Mouse (Mus musculus) midbrain, embryonic 13.5 days (tissue): Measurements from ENCODE around the gene Ilkap. TPM values are rescaled to one million over a fixed set of nuclear protein-coding genes. Genes with fewer than 3 reads are reported as not detected.
A peak's percentile ranks its signal among the peaks of the same experiment; 100 is the strongest.

ENCODE experiments used
- ATAC-seq: fragments of 200-750 bp; cut with Nextera tagmentation; 2 replicates; pipeline ENCODE4 v1.8.0; 2017; ENCODE audit warnings: mild to moderate bottlenecking, moderate TSS enrichment, moderate library complexity
- H3K27ac ChIP-seq: fragments of 300-500 bp; sonication (generic); 2 replicates; pipeline ENCODE4 v1.5.1; 2015; ENCODE audit warnings: inconsistent platforms, mild to moderate bottlenecking, moderate library complexity
- H3K27me3 ChIP-seq: fragments of 300-500 bp; sonication (generic); 2 replicates; pipeline ENCODE4 v1.6.1; 2015; ENCODE audit warnings: mild to moderate bottlenecking, inconsistent platforms
- H3K36me3 ChIP-seq: fragments of 300-500 bp; sonication (generic); 2 replicates; pipeline ENCODE4 v1.6.1; 2015; ENCODE audit warnings: mild to moderate bottlenecking, inconsistent platforms
- H3K4me1 ChIP-seq: fragments of 300-500 bp; sonication (generic); replicated peaks from 2 replicates; pipeline ENCODE4 v1.6.1; 2015; ENCODE audit warnings: inconsistent platforms
- H3K4me2 ChIP-seq: fragments of 300-500 bp; sonication (generic); replicated peaks from 2 replicates; pipeline ENCODE4 v1.6.1; 2015; ENCODE audit warnings: moderate library complexity, mild to moderate bottlenecking, inconsistent platforms
- H3K4me3 ChIP-seq: fragments of 300-500 bp; sonication (generic); replicated peaks from 2 replicates; pipeline ENCODE4 v1.5.1; 2015; ENCODE audit warnings: mild to moderate bottlenecking, inconsistent platforms
- H3K9ac ChIP-seq: fragments of 300-500 bp; sonication (generic); replicated peaks from 2 replicates; pipeline ENCODE4 v1.6.1; 2015; ENCODE audit warnings: mild to moderate bottlenecking, inconsistent platforms
- H3K9me3 ChIP-seq: fragments of 300-500 bp; sonication (generic); 2 replicates; pipeline ENCODE4 v1.6.1; 2016; ENCODE audit warnings: mild to moderate bottlenecking, inconsistent platforms
- WGBS: fragments of 180-500 bp; shearing (Covaris S2); methylation state at CpG from one replicate; pipeline ENCODE4 v1.1.7; 2015; 5-methylcytosine and 5-hydroxymethylcytosine counted together
- polyA plus RNA-seq: library from polyadenylated mRNA; unstranded; fragments of >200 nt; fragmentation: Nextera tagmentation; extraction: Ambion mirVana; gene quantifications from 2 replicates; pipeline ENCODE4 v1.2.1, GENCODE M21; 2015

Gene Ilkap
- polyA plus RNA-seq, 1 experiment from 2014 or later, result 155 TPM

GRCm38 (mm10) chr1:91413030-91413506, 14.5 kb upstream of the Ilkap start:
- peaks cover 61% of the 10 kb centered on the region for H3K4me1 ChIP-seq
- peak overlapping the region; percentile 81 for H3K4me3 ChIP-seq
- peaks cover 17% of the 10 kb centered on the region for H3K36me3 ChIP-seq
- H3K4me2 ChIP-seq, result peak overlapping the region; percentile 95
- ATAC-seq, result peak; percentile 91
- under 1% methylated on average over 34 of the region's 34 CpGs for WGBS
- H3K9me3 ChIP-seq, result no peaks in the 10 kb centered on the region
- H3K27ac ChIP-seq, result peak overlapping the region; percentile 98
- peak overlapping the region; percentile 96 for H3K9ac ChIP-seq
- no peaks in the 10 kb centered on the region for H3K27me3 ChIP-seq

GRCm38 (mm10) chr1:91412286-91413029, 13.8 kb upstream of the Ilkap start:
- Histone ChIP-seq H3K36me3 (peaks cover 12% of the 10 kb centered on the region; the same call in 1 of the 2 replicates), H3K4me3 (peak overlapping the region; percentile 81), H3K27ac (peak overlapping the region; percentile 98), H3K9ac (peak overlapping the region; percentile 96), H3K4me1 (peaks cover 61% of the 10 kb centered on the region), H3K4me2 (peak overlapping the region; percentile 95), H3K27me3 (no peaks in the 10 kb centered on the region), H3K9me3 (no peaks in the 10 kb centered on the region)
- ATAC-seq, result peak; percentile 24
- 1% methylated on average over 59 of the region's 65 CpGs for WGBS

GRCm38 (mm10) chr1:91411631-91412285, 13.1 kb upstream of the Ilkap start:
- Histone ChIP-seq H3K4me1 (peaks cover 58% of the 10 kb centered on the region), H3K9me3 (no peaks in the 10 kb centered on the region), H3K27ac (peak overlapping the region; percentile 98), H3K36me3 (peaks cover 7% of the 10 kb centered on the region; the same call in 1 of the 2 replicates), H3K4me2 (peak overlapping the region; percentile 95), H3K4me3 (peak overlapping the region; percentile 81), H3K9ac (peak overlapping the region; percentile 96), H3K27me3 (no peaks in the 10 kb centered on the region)
- ATAC-seq, result no peak
- 46% methylated on average over 8 of the region's 8 CpGs for WGBS

GRCm38 (mm10) chr1:91407819-91408218, 9.2 kb upstream of the Ilkap start:
- Histone ChIP-seq H3K27me3 (peaks cover 13% of the 10 kb centered on the region), H3K36me3 (0 out of 2 replicates have a peak, but pooled peaks cover 3% of the 10 kb centered on the region), H3K27ac (no peak overlapping the region), H3K9me3 (no peaks in the 10 kb centered on the region), H3K4me2 (no peak overlapping the region), H3K4me1 (peaks cover 25% of the 10 kb centered on the region), H3K9ac (no peak overlapping the region), H3K4me3 (no peak overlapping the region)
- no peak for ATAC-seq
- 94% methylated on average over 4 of the region's 4 CpGs for WGBS

- no peak overlapping the region for H3K4me3 ChIP-seq
- H3K36me3 ChIP-seq, result no peaks in the 10 kb centered on the region
- no peaks in the 10 kb centered on the region for H3K9me3 ChIP-seq
- no peak overlapping the region for H3K9ac ChIP-seq
- H3K4me2 ChIP-seq, result no peak overlapping the region
- no peak for ATAC-seq
- H3K27me3 ChIP-seq, result peaks cover 13% of the 10 kb centered on the region
- H3K4me1 ChIP-seq, result peaks cover 5% of the 10 kb centered on the region
- H3K27ac ChIP-seq, result no peak overlapping the region
- WGBS, result 66% methylated on average over 23 of the region's 23 CpGs
Observed at GRCm38 (mm10) chr1:91405406-91406169, 7.0 kb upstream of the Ilkap start.

GRCm38 (mm10) chr1:91404976-91405375, 6.4 kb upstream of the Ilkap start:
- no peak for ATAC-seq
- no peak overlapping the region for H3K27ac ChIP-seq
- WGBS, result 48% methylated on average over 1 of the region's 1 CpGs

GRCm38 (mm10) chr1:91397927-91398259, 722 bp downstream of the Ilkap start:
- peak overlapping the region; percentile 91; the same call in 1 of the 2 replicates for H3K27ac ChIP-seq
- H3K36me3 ChIP-seq, result peaks cover 15% of the 10 kb centered on the region
- H3K9ac ChIP-seq, result peak overlapping the region; percentile 94
- no peaks in the 10 kb centered on the region for H3K9me3 ChIP-seq
- ATAC-seq, result peak; percentile 1; the same call in 1 of the 2 replicates
- no peaks in the 10 kb centered on the region for H3K27me3 ChIP-seq
- H3K4me3 ChIP-seq, result peak overlapping the region; percentile 91
- H3K4me1 ChIP-seq, result peaks cover 36% of the 10 kb centered on the region
- peak overlapping the region; percentile 97 for H3K4me2 ChIP-seq
- 2% methylated on average over 12 of the region's 12 CpGs for WGBS

More at GRCm38 (mm10) chr1:91404976-91405375, 6.4 kb upstream of the Ilkap start:
- Histone ChIP-seq H3K36me3 (no peaks in the 10 kb centered on the region), H3K9ac (no peak overlapping the region), H3K4me3 (no peak overlapping the region), H3K27me3 (peaks cover 13% of the 10 kb centered on the region), H3K9me3 (no peaks in the 10 kb centered on the region), H3K4me2 (no peak overlapping the region), H3K4me1 (no peaks in the 10 kb centered on the region)

- Histone ChIP-seq H3K27ac (no peak overlapping the region), H3K9me3 (no peaks in the 10 kb centered on the region), H3K36me3 (peaks cover 76% of the 10 kb centered on the region), H3K4me1 (peaks cover 9% of the 10 kb centered on the region), H3K4me2 (no peak overlapping the region), H3K4me3 (no peak overlapping the region), H3K9ac (no peak overlapping the region), H3K27me3 (no peaks in the 10 kb centered on the region)
- WGBS, result 95% methylated on average over 5 of the region's 5 CpGs
- no peak for ATAC-seq
Observed at GRCm38 (mm10) chr1:91390369-91390768, 8.2 kb downstream of the Ilkap start.

GRCm38 (mm10) chr1:91381091-91381471, 17.5 kb downstream of the Ilkap start:
- no peak overlapping the region for H3K27ac ChIP-seq
- H3K4me2 ChIP-seq, result no peak overlapping the region
- no peak overlapping the region for H3K4me3 ChIP-seq
- H3K9ac ChIP-seq, result no peak overlapping the region
- WGBS, result 93% methylated on average over 4 of the region's 4 CpGs
- no peaks in the 10 kb centered on the region for H3K27me3 ChIP-seq
- ATAC-seq, result no peak
- no peaks in the 10 kb centered on the region for H3K9me3 ChIP-seq
- peaks cover 92% of the 10 kb centered on the region for H3K36me3 ChIP-seq
- no peaks in the 10 kb centered on the region for H3K4me1 ChIP-seq

GRCm38 (mm10) chr1:91380453-91381090, 18.0 kb downstream of the Ilkap start:
- peaks cover 94% of the 10 kb centered on the region for H3K36me3 ChIP-seq
- WGBS, result 61% methylated on average over 7 of the region's 7 CpGs

GRCm38 (mm10) chr1:91373414-91373835, 25.2 kb downstream of the Ilkap start:
- no peak overlapping the region for H3K4me2 ChIP-seq
- ATAC-seq, result no peak
- no peaks in the 10 kb centered on the region for H3K9me3 ChIP-seq
- H3K27me3 ChIP-seq, result no peaks in the 10 kb centered on the region
- WGBS, result 93% methylated on average over 6 of the region's 6 CpGs
- H3K27ac ChIP-seq, result no peak overlapping the region
- no peaks in the 10 kb centered on the region for H3K4me1 ChIP-seq
- peaks cover 92% of the 10 kb centered on the region for H3K36me3 ChIP-seq
- H3K4me3 ChIP-seq, result no peak overlapping the region
- H3K9ac ChIP-seq, result no peak overlapping the region

More at GRCm38 (mm10) chr1:91380453-91381090, 18.0 kb downstream of the Ilkap start:
- Histone ChIP-seq H3K27ac (no peak overlapping the region), H3K27me3 (no peaks in the 10 kb centered on the region), H3K9ac (no peak overlapping the region), H3K9me3 (no peaks in the 10 kb centered on the region), H3K4me3 (no peak overlapping the region), H3K4me2 (no peak overlapping the region), H3K4me1 (no peaks in the 10 kb centered on the region)
- ATAC-seq, result peak; percentile 66
